Mouse (Mus musculus): ENCODE data around the gene Mybpc3. TPM values are rescaled to one million over a fixed set of nuclear protein-coding genes. Genes with fewer than 3 reads are reported as not detected.
"Not testable (repeated sequence)": the region's sequence is repeated elsewhere in the genome, so short reads cannot be mapped to it uniquely, and the experiment has no call there.

Gene Mybpc3
- total RNA-seq, 4 experiments from 2014 or later: 0.33 to 0.91 (median 0.69) TPM

DNA sequence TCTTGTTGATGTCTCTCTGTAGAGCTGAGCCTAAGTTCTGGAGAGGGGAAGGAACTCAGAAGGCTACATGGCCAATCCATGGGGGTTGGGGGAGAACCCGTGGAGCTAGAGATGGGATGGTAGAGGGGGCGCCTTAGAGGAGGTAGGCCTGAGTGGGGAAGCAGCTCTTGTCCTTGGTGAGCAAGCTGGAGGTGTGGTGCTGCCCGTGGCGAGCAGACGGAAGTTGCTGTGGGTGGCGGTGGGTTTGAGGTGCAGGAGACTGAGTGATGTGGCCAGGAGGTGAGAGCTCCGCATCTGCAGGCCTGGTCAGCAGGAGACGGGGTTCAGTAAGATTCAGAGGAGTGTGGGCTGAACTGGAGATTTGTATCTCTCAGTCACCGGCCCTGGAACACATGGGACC is 30.5 kb upstream of the Mybpc3 start:
- DNase-seq (ENCODE audit: low spot score in 2 of 2): no peak

DNA sequence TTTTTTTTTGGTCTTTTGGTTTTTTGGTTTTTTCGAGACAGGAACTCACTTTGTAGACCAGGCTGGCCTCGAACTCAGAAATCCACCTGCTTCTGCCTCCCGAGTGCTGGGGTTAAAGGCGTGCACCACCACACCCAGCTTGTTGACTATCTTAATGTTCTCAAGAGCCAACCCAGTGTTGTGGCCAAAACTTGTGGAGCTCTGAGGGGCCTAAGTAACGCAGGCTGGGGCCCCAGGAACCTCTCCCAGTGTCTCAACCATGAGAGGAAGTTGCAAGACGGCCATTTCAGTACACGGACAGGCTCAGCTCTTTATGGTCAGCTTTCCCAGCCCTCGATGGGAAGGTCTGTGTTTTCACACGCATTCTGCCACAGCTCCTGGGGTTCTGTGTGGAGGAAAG is 29.0 kb upstream of the Mybpc3 start:
- DNase-seq (ENCODE audit: low spot score in 2 of 2): no peak

DNA sequence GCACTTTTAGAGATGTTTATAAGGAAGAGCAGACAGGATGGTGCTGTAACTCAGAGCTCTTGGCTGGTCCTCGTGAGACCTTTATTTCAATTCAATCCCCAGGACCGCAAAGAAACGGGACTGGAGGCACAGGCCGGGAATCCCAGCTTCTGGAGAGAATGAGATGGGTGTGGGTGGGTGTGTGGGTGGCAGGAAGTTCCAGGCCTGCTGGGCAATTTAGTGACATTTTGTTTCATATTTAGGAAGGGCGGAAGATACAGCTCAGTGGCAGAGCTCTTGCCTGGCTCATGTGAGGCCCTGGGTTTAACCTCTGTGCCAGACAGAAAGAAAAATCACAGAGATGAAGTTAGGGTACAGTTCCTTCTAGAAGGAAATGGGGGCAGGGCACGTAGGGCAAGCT is 27.7 kb upstream of the Mybpc3 start:
- no peak for DNase-seq (ENCODE audit: low spot score in 2 of 2)

DNA sequence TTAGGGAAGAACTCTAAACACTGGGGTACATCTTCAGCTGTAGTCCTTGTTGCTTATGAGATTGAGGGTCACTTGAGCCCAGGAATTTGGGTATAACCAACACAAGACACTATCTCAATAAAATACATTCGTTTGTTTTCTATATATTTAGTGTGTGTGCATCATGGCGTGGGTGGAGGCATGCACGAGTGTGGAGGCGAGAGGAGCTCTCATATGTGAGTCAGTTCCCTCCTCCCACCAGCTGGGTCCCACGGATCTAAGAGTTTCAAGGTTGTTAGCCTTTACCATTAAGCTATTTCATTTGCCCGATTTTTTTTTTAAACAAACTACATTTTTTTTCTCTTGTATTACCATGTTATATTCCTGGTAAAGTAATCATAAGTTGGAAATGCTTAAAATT is 27.1 kb upstream of the Mybpc3 start:
- peak in 1 of 2 experiments; percentile 69 for DNase-seq (ENCODE audit: low spot score in 2 of 2)

DNA sequence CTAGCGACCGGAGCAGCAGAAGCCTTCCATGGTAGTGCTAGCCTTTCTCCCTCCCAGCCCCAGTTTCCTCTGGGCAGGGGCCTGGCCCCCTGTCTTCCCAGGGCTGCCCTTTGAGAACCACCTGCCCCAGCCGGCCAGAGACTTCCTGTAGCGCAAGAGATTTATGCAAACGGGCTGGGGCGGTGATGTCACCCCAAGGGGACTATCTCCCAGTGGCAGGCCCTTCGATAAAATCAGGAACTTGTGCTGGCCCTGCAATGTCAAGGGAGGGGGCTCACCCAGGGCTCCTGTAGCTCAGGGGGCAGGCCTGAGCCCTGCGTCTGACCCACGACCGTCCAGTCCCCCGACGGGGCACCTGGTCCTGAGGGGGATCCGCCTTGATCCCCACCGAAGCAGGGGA is 21.4 kb upstream of the Mybpc3 start:
- DNase-seq (ENCODE audit: low spot score in 2 of 2): no peak

DNA sequence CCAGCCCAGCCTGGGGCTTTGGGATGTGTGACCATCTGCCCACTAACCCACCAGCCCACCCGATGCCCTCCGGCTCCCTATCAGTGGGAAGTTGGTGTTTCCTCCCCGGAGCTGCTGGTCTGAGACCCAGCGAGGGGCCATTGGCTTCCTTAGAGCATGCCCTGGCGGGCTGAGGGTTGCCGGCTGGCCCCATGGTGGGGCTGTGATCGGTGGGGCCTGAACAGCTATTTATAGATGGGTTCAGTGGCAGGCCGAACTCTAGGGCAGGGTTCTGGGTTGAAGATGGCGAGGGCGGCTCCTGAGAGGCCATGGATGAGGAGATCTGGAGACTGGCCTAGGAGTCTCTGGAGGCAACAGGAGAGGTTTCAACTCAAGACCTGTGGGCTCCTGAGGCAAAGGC is 20.9 kb upstream of the Mybpc3 start:
- DNase-seq (ENCODE audit: low spot score in 2 of 2): no peak

DNA sequence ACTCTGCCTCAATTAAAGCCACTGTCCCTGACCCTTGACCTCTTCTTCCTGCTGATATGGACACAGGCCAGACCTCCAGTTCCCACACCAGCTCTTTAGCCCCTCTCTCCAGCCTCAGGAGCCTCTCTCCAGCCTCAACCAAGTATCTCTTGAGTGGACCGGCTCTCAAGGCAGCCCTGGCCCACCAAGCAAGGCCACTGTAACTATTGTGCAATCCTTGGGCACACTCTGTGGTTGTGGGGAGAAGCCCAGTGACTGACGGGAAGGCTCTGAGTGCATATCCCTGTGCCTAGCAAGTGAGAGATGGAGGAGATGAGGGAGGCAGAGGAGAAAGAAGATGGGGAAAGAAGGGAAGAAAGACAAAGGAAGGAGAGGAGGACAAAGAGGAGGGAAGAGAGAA is 19.8 kb upstream of the Mybpc3 start:
- DNase-seq (ENCODE audit: low spot score in 2 of 2): no peak

DNA sequence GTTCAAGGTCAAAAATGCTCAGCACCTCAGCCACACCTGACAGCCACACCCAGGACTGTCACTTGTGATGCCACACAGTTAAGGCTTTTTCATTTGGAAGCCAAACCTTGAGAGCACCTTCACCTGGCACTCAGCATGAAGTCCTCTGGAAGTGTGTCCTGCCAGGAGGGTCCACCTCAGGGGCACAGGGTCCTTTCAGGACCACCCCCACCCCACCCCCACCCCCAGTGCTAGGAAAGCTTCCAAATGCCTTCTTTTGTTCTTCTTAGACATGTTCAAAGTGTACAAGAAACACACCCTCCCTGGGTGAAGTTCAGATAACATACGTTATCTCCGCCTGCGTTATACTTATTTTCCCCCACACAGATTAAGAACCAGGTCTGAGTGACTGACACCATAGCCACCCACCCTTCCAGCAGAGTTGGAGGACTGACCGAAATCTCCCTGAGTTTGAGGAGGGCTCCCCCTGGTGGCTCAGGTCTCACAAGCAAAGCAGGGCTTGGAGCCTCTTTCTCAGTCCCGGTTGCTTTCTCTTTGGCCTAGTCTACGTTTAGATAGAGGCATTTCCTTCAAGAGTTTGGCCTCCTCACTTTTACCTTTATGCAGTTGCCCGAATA is 16.7 kb upstream of the Mybpc3 start:
- DNase-seq (ENCODE audit: low spot score in 2 of 2): peak; percentile 65 to 70

DNA sequence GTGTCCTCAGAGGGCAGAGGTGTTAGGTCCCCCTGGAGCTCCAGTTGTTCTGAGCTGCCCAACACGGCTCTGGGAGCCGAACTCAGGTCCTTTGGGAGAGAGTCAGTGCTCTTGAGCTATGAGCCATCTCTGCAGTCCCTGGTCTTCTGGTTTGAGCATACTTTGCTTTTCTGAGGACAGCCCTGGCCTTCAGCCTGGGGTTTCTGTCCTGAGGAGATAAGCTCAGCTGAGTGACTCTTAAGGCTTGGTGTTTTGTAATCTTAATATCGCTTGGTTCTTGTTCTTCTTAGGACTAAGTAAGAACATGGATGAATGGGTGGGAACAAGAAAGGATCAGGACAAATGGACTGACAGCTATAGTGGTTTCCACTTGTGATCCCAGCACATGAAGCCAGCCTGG is 9.8 kb upstream of the Mybpc3 start:
- DNase-seq (ENCODE audit: low spot score in 2 of 2): no peak

DNA sequence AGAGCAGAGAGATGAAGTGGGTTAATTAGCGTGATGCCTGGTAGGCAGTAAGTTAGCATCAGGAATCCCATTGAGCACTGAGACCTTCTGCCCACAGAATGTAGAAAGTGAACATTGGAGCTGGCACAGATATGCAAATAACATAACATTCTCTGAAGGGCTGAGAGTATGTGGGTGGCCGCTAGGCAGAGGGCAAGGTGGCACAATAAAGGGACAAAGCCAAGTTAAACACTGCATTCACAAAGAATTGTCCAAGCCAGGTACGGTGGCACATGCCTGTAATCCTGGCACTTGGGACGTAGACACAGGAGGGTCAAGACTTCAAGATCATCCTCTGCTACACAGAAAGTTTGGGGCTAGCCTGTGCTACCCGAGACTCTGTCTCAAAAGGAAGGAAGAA is 8.7 kb upstream of the Mybpc3 start:
- no peak for DNase-seq (ENCODE audit: low spot score in 2 of 2)

DNA sequence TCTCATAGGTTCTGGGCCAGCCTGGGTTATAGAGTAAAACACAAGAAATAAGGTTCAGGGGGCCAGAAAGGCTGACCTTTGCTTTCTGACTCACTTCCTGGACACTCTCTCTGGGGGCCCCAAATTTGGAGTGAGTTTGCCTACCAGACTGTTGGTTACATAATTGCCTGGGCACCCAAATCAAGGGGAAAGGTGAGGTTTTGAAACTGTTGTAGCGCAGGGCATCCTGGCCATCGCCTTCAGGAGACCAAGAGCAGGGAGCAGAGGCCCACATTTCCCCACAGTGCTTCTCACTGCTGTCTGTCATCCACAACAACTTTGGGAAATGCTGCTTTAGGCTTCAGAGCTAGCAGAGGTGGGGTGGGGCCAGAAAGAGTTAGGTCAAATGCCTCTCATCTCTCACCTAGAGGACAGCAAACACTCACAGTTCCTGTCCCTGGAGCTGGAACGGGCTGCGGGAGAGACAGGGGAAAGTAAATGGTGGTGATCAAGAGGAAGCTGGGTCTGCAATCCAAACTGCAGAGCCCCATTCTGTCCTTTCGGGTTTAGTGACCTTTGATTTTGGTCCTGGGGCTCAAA is 8.0 kb upstream of the Mybpc3 start:
- DNase-seq (ENCODE audit: low spot score in 2 of 2): no peak

DNA sequence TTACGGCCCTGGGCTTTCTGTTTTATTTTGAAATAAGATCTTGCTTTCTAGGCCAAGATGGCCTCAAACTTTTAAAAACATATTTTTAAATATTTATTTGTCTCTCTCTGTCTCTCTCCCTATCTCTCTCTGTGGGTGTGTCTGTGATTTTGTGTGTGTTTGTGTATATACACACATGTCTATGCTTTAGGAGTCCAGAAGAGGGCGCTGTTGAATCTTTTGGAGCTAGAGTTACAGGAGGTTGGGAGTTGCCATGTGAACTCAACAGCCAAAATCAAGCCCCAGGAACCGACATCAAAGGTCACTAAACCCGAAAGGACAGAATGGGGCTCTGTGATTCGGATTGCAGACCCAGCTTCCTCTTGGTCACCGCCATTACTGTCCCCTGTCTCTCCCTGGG is 7.5 kb upstream of the Mybpc3 start:
- DNase-seq (ENCODE audit: low spot score in 2 of 2): no peak

DNA sequence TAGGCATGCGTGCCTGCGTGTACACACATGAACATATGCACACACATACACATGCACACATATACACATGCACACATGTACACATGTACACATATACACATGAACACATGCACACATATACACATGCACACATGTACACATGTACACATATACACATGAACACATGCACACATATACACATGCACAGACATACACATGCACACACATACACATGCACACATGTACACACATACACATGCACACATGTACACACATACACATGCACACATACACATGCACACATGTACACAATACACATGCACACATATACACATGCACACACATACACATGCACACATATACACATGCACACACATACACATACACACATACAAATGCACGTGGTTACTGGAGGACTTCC is 6.1 kb upstream of the Mybpc3 start:
- DNase-seq (ENCODE audit: low spot score in 2 of 2): not testable (repeated sequence)

DNA sequence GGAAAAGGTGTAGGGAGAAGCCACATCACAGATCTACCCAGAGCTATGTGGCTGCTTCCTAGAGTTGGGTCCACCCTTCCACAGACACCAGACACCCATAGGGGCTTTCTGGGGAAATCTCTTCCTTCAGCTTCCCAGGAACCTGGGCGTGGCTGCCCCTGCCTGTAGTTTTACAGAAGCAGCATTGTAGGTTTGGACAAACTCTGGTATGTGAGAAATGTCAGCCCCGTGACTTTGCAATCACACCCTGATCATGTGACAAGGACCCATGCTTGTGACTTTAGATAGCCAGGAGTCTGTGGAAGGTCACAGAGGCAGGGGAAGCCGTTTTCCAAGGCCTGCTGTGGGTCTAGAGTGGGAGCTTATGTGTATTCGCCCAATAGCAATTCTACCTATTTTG is 5.5 kb upstream of the Mybpc3 start:
- DNase-seq (ENCODE audit: low spot score in 2 of 2): no peak

DNA sequence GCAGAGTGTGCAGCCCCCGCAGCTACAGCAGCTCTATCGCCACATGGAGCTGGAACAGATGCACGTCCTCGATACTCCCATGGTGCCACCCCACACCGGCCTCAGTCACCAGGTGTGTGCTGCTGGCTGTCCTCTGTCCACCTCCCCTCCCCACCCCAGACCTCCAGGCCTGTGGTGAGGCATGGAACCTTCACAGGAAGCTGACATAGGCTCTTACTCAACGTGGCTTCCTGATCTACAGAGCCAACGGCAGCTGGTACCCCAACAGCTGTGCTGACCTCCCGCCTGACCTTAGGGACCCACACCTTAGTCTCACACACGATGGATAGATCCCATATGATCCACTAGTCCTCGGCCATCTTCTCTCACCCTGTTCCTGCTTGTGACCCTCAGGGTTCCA is 4.6 kb upstream of the Mybpc3 start:
- DNase-seq (ENCODE audit: low spot score in 2 of 2): no peak

DNA sequence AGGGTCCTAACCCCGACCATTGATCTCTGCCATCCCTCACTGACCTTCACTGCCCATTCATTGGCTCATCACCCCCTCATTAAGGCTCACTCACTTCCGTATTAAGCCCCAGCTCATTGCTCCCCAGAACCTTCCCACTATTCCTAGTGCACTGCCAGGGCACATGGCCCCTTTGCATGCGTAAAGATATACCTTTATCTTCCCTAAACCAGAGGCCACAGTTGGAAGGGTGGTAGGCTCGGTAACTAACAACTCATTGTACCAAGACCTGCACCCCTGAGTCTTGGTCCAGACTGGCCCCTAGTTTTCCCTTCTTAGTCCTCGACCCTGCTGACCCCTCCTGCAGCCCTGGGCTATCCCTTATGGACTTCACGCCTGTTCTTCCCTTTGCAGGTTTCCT is 4.1 kb upstream of the Mybpc3 start:
- DNase-seq (ENCODE audit: low spot score in 2 of 2): no peak

DNA sequence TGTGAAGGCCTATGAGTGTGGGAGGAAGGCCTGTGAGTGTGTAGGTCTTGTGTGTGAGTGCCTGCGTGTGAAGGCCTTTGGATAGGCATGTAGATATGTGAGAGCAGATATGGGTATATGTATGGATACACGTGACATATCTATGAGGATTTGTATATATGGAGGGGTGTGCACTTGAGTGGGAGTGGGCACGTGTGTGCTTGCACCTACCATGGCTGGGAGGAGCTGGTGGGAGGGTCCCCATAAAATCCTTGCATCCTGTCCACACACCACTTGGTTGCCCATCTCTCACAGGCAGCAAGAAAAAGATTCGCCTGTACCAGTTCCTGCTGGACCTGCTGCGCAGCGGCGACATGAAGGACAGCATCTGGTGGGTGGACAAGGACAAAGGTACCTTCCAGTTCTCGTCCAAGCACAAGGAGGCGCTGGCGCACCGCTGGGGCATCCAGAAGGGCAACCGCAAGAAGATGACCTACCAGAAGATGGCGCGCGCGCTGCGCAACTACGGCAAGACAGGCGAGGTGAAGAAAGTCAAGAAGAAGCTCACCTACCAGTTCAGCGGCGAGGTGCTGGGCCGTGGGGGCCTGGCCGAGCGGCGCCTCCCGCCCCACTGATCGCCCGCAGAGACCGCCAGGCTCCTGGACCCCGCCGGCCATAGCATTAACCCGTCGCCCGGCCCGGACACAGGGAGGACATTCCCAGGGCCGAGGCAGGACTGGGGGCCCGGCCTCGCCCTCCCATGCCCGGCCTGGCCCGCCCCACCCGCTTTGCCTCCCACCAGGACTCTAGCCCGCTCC is 3.0 kb upstream of the Mybpc3 start:
- DNase-seq (ENCODE audit: low spot score in 2 of 2): peak; percentile 84 to 96

DNA sequence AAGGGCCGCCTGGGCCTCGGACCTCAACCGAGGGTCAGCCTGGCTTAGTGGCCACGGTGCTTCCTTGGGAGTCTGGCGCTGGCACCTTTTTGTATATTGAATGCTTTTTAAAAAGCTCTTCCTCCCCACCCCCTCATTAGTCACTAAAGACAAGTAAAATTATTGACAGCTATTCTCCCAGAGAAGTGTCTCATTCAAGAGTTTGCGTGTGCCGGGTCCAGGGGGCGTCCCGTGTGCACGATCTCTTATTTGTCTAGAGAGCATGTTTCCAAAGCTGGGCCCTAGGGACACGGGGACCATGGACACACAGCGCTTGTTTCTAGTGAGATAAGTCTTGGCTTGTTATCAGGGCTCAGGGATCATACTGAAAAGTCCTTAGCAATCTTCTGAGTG is 2.4 kb upstream of the Mybpc3 start:
- no peak for DNase-seq (ENCODE audit: low spot score in 2 of 2)

DNA sequence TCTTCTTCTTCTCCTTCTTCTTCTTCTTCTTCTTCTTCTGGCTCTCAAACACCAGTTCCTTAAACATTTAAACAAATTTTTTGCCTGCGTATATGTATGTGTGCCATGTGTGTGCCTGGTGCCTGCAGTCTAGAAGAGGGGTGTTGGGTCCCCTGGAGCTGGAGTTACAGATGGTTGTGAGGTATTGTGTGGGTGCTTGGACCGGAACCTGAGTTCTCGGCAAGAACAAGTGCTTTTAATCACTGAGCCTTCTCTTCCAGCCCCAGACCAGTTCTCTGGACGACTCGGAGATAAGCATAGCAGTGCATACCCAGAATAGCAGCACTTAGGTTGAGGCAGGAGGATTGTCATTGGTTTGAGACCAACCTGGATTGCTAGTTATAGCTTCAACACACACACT is 1.1 kb upstream of the Mybpc3 start:
- DNase-seq (ENCODE audit: low spot score in 2 of 2): no peak

DNA sequence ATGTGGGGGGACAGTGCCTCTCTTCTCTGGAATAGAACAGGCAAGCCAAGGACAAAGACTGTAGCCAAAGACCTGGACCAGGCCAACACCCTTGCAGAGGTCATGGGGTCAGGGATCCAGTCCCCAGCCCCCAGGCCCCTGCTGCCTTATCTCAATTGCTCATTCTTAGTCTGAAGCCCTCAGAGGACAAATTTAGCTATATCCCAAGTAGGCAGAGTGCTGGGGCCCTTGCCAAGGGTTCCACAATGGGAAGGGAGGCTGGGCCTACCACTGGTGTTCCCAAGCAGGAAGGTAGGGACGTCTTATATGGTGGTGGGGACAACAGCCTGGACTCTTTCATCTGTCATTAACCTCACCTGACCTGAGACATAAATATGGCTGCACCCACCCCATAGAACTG is 703 bp downstream of the Mybpc3 start:
- no peak for DNase-seq (ENCODE audit: low spot score in 2 of 2)

DNA sequence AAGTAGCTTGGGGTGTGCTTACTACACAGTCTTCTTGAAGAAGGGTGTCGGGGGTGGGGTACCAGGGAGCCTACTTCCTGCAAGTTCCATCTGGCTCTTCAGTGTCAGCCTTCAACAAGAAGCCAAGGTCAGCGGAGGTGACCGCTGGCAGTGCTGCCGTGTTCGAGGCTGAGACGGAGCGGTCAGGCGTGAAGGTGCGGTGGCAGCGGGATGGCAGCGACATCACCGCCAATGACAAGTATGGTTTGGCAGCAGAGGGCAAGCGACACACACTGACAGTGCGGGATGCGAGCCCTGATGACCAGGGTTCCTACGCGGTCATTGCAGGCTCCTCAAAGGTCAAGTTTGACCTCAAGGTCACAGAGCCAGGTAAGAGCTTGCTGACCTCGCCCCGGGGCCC is 1.1 kb downstream of the Mybpc3 start:
- no peak for DNase-seq (ENCODE audit: low spot score in 2 of 2)

DNA sequence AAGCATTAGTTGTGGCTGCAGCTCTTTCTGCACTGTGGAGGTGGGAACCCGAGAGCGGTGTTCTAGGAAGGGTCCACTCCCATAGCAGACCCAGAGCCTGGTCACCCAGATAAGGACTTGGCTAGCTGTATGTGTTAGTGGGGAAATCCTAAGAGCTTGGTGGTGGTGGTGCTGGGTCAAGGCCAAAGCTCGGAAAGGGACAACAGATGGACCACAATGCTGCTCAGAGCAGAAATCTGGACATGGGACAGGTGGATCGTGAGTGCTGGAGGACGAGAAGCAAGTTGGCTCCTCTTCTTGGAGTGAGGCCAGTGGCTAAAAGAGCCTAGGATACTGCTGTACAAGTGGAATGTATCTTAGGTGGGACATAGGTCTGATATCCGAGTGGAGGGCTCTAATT is 1.6 kb downstream of the Mybpc3 start:
- DNase-seq (ENCODE audit: low spot score in 2 of 2): no peak

DNA sequence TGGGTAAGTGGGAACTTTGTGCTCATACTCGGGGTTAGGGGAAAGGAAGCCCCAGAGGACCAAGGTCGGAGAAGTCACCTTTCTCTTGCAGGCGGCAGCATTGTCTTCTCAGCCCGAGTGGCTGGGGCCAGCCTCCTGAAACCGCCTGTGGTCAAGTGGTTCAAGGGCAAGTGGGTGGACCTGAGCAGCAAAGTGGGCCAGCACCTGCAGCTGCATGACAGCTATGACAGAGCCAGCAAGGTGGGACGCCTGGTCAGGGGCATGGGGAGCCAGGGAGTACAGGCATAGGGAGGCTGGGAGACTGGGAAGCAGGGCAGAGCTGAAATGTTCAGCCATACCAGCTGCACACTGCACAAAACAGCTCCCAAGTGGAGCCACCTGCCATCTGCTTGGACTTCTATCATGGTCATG is 2.3 kb downstream of the Mybpc3 start:
- DNase-seq (ENCODE audit: low spot score in 2 of 2): no peak

All from left cerebral cortex, adult 8-10 months (tissue).